Mouse (Mus musculus): ENCODE measurements at regions not wholly inside any gene's neighbourhood (a gene's known extent, or its start where the extent isn't known, plus 50 kb on each side); places are given as distances from the start of the nearest gene placed in this dataset.

DNA sequence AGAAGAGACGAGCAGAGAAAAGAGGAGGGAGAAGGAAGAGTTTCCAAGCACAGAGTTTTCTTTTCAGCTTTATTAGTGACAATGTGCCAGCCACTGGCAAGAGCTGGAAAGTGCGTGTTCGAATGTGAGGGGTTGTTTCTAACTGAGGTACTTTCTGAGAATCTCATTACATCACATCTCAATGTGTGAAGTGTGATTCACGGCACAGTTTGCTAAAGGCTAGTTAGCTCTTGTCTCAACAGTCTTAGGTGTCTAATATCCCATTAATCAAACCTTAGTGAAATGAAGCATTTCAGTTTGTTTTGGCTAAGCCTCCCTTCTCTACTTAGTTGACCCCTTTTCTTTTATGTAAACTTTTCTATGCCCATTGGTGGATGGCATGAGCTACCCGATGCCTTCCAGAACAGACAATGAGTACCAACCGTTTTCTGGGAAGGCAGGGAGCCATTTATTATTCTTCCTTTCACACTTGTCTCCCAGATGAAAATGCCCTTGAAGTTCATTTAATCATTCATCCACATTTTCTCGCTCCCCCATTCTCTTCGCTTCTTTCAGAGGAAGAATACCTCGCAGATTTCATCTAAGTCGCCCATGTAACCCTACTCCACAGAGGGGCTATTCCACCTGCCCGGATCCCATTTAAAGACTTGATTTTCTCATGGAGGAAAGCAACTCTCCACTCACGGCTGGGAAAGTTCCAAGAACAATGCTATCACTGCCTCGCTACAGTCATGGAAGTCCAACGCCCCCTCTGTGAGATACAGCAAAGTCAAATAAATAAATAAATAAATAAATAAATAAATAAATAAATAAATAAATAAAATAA, 348.0 kb downstream of the Tmem182 start:
- TF ChIP-seq POLR2A (IDR thresholded peaks at IDR 0.05; ENCODE audit: insufficient read depth, low read length) (no peak), EP300 (IDR thresholded peaks at IDR 0.05; ENCODE audit: insufficient read depth, low read depth, low read length) (no peak)
